Mouse (Mus musculus): Measurements from ENCODE around the gene Flrt1. TPM values are rescaled to one million over a fixed set of nuclear protein-coding genes. Genes with fewer than 3 reads are reported as not detected.

Gene Flrt1
- polyA plus RNA-seq, 2 experiments, result 2.2 to 8.5 TPM

GRCm38 (mm10) chr19:7111309-7111708, 5.8 kb upstream of the Flrt1 start:
- no peak for TF ChIP-seq POLR2A (IDR thresholded peaks at IDR 0.05; ENCODE audit: borderline replicate concordance, extremely low read depth, insufficient read depth, insufficient read length)

GRCm38 (mm10) chr19:7110875-7111274, 5.3 kb upstream of the Flrt1 start:
- WGBS, result 36% methylated on average over 6 of the region's 6 CpGs
- no peak overlapping the region for H3K4me2 ChIP-seq (replicated peaks; ENCODE audit: low read depth, low read length, severe bottlenecking)
- H3K27ac ChIP-seq (replicated peaks; ENCODE audit: low read depth, low read length), result no peak overlapping the region
- DNase-seq (ENCODE audit: low spot score) (peak; percentile 55), ATAC-seq (ENCODE audit: low FRiP score, low read depth) (0 out of 2 replicates have a peak, but pooled peaks have one; percentile 30)
- peak overlapping the region; percentile 22; the same call in 1 of the 2 replicates for H3K9ac ChIP-seq (ENCODE audit: low read depth, low read length, severe bottlenecking)
- H3K4me1 ChIP-seq (ENCODE audit: control insufficient read depth, insufficient read depth, low read length), result peaks cover 39% of the 10 kb centered on the region
- no peak for TF ChIP-seq POLR2A (IDR thresholded peaks at IDR 0.05; ENCODE audit: borderline replicate concordance, extremely low read depth, insufficient read depth, insufficient read length)
- no peaks in the 10 kb centered on the region for H3K9me3 ChIP-seq (ENCODE audit: control insufficient read depth, low read length)
- no peak overlapping the region for H3K4me3 ChIP-seq (replicated peaks; ENCODE audit: low read length)
- no peaks in the 10 kb centered on the region for H3K36me3 ChIP-seq (ENCODE audit: control insufficient read depth, insufficient read depth, low read length)
- H3K27me3 ChIP-seq (ENCODE audit: control insufficient read depth, insufficient read depth, low read length), result 0 out of 2 replicates have a peak, but pooled peaks cover under 1% of the 10 kb centered on the region

More at GRCm38 (mm10) chr19:7111309-7111708, 5.8 kb upstream of the Flrt1 start:
- 82% methylated on average over 6 of the region's 6 CpGs for WGBS
- Histone ChIP-seq H3K4me2 (replicated peaks; ENCODE audit: low read depth, low read length, severe bottlenecking) (no peak overlapping the region), H3K27ac (replicated peaks; ENCODE audit: low read depth, low read length) (no peak overlapping the region), H3K27me3 (ENCODE audit: control insufficient read depth, insufficient read depth, low read length) (0 out of 2 replicates have a peak, but pooled peaks cover 4% of the 10 kb centered on the region), H3K4me1 (ENCODE audit: control insufficient read depth, insufficient read depth, low read length) (peaks cover 40% of the 10 kb centered on the region), H3K9me3 (ENCODE audit: control insufficient read depth, low read length) (no peaks in the 10 kb centered on the region), H3K36me3 (ENCODE audit: control insufficient read depth, insufficient read depth, low read length) (no peaks in the 10 kb centered on the region), H3K9ac (ENCODE audit: low read depth, low read length, severe bottlenecking) (no peak overlapping the region), H3K4me3 (replicated peaks; ENCODE audit: low read length) (no peak overlapping the region)
- no peak for DNase-seq (ENCODE audit: low spot score)
- ATAC-seq (ENCODE audit: low FRiP score, low read depth), result no peak

GRCm38 (mm10) chr19:7110097-7110496, 4.6 kb upstream of the Flrt1 start:
- Histone ChIP-seq H3K4me1 (ENCODE audit: control insufficient read depth, insufficient read depth, low read length) (peaks cover 44% of the 10 kb centered on the region), H3K27me3 (ENCODE audit: control insufficient read depth, insufficient read depth, low read length) (no peaks in the 10 kb centered on the region), H3K27ac (replicated peaks; ENCODE audit: low read depth, low read length) (no peak overlapping the region), H3K9me3 (ENCODE audit: control insufficient read depth, low read length) (no peaks in the 10 kb centered on the region), H3K4me2 (replicated peaks; ENCODE audit: low read depth, low read length, severe bottlenecking) (no peak overlapping the region), H3K4me3 (replicated peaks; ENCODE audit: low read length) (no peak overlapping the region), H3K36me3 (ENCODE audit: control insufficient read depth, insufficient read depth, low read length) (no peaks in the 10 kb centered on the region), H3K9ac (ENCODE audit: low read depth, low read length, severe bottlenecking) (no peak overlapping the region)
- ATAC-seq (ENCODE audit: low FRiP score, low read depth) (no peak), DNase-seq (ENCODE audit: low spot score) (no peak)
- 18% methylated on average over 5 of the region's 5 CpGs for WGBS
- no peak for TF ChIP-seq POLR2A (IDR thresholded peaks at IDR 0.05; ENCODE audit: borderline replicate concordance, extremely low read depth, insufficient read depth, insufficient read length)

- Histone ChIP-seq H3K27ac (replicated peaks; ENCODE audit: low read depth, low read length) (no peak overlapping the region), H3K36me3 (ENCODE audit: control insufficient read depth, insufficient read depth, low read length) (no peaks in the 10 kb centered on the region), H3K4me2 (replicated peaks; ENCODE audit: low read depth, low read length, severe bottlenecking) (no peak overlapping the region), H3K9ac (ENCODE audit: low read depth, low read length, severe bottlenecking) (no peak overlapping the region), H3K9me3 (ENCODE audit: control insufficient read depth, low read length) (no peaks in the 10 kb centered on the region), H3K27me3 (ENCODE audit: control insufficient read depth, insufficient read depth, low read length) (no peaks in the 10 kb centered on the region), H3K4me1 (ENCODE audit: control insufficient read depth, insufficient read depth, low read length) (peaks cover 46% of the 10 kb centered on the region), H3K4me3 (replicated peaks; ENCODE audit: low read length) (no peak overlapping the region)
- no peak for TF ChIP-seq POLR2A (IDR thresholded peaks at IDR 0.05; ENCODE audit: borderline replicate concordance, extremely low read depth, insufficient read depth, insufficient read length)
- WGBS, result 59% methylated on average over 6 of the region's 6 CpGs
- ATAC-seq (ENCODE audit: low FRiP score, low read depth) (no peak), DNase-seq (ENCODE audit: low spot score) (no peak)
Observed at GRCm38 (mm10) chr19:7108114-7108905, 2.8 kb upstream of the Flrt1 start.

- 89% methylated on average over 4 of the region's 4 CpGs for WGBS
Observed at GRCm38 (mm10) chr19:7107174-7107573, 1.6 kb upstream of the Flrt1 start.

More at GRCm38 (mm10) chr19:7107174-7107573, 1.6 kb upstream of the Flrt1 start:
- H3K4me2 ChIP-seq (replicated peaks; ENCODE audit: low read depth, low read length, severe bottlenecking), result no peak overlapping the region
- no peaks in the 10 kb centered on the region for H3K9me3 ChIP-seq (ENCODE audit: control insufficient read depth, low read length)
- H3K27ac ChIP-seq (replicated peaks; ENCODE audit: low read depth, low read length), result no peak overlapping the region
- no peak for DNase-seq (ENCODE audit: low spot score)
- H3K9ac ChIP-seq (ENCODE audit: low read depth, low read length, severe bottlenecking), result no peak overlapping the region
- peaks cover 41% of the 10 kb centered on the region for H3K4me1 ChIP-seq (ENCODE audit: control insufficient read depth, insufficient read depth, low read length)
- no peak for TF ChIP-seq POLR2A (IDR thresholded peaks at IDR 0.05; ENCODE audit: borderline replicate concordance, extremely low read depth, insufficient read depth, insufficient read length)
- no peak for ATAC-seq (ENCODE audit: low FRiP score, low read depth)
- H3K36me3 ChIP-seq (ENCODE audit: control insufficient read depth, insufficient read depth, low read length), result no peaks in the 10 kb centered on the region
- H3K4me3 ChIP-seq (replicated peaks; ENCODE audit: low read length), result no peak overlapping the region
- H3K27me3 ChIP-seq (ENCODE audit: control insufficient read depth, insufficient read depth, low read length), result no peaks in the 10 kb centered on the region

Measured in limb, embryonic 14.5 days (tissue).